Mouse (Mus musculus): Measurements from ENCODE around the gene Polr1d. TPM values are rescaled to one million over a fixed set of nuclear protein-coding genes. Genes with fewer than 3 reads are reported as not detected.

Gene Polr1d
- polyA plus RNA-seq (2015; fragmentation: Nextera tagmentation; extraction: Ambion mirVana), result 87.3 and 89.8 TPM in 2 replicates

DNA sequence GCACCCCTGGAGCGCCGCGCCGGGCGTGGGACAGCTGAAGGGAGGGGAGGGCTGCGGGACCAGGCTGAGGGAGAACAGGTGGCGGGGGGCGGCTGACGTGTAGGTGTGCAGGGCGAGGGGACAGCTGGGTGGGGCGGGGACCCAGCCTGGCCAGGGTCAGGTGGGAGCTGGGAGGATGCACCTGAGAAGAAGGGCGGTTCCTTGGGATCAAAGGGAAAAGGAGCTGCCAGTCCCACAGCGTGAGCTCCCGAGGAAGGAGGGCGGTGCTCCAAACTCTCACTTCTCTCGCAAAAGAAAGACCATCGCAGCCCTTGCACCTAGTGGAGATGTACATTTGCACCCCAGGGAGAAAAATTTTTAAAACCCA, at the start of gene Polr1d:
Polr1d (plus strand) TSS at position 252 of the 367 bp plus-strand sequence.
- Histone ChIP-seq H3K4me1 (ENCODE audit: control insufficient read depth, insufficient read depth, low read length) (peaks cover 33% of the 10 kb centered on the region), H3K27me3 (ENCODE audit: control insufficient read depth, insufficient read depth, low read length) (no peaks in the 10 kb centered on the region), H3K9me3 (replicated peaks; ENCODE audit: control insufficient read depth, low read length) (no peaks in the 10 kb centered on the region), H3K27ac (ENCODE audit: low read length) (peak within 1 kb of the TSS; percentile 98), H3K9ac (ENCODE audit: low read length) (peak within 1 kb of the TSS; percentile 90), H3K4me2 (ENCODE audit: low read depth, low read length) (peak within 1 kb of the TSS; percentile 81), H3K4me3 (ENCODE audit: low read length) (peak within 1 kb of the TSS; percentile 73), H3K36me3 (ENCODE audit: control insufficient read depth, insufficient read depth) (no peaks in the 10 kb centered on the region)
- 0% methylated on average over 17 of the region's 17 CpGs for WGBS
- ATAC-seq (replicated peaks; ENCODE audit: extremely low read depth, insufficient read depth, low FRiP score), result peak; percentile 33

DNA sequence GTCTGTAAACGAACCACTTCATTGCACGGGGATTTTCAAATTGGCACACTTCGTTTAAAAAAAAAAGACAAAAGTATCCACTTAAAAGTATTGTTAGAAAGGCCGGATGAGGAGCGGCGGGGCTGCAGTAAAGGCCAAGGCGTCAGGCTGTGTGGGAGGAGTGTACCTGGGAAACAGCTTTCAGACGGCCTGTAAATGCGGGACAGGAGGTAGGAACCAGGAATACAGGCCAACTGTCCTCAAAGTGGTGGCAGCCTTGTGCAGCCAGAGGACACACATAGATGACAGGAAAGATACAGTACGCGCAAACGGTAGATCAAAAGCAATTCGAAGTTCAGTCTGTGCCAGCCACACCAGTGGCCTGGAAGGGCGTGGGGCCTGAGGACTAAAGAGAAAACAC, 45.6 kb upstream of the Polr1d start:
- Histone ChIP-seq H3K9ac (ENCODE audit: low read length) (no peak overlapping the region), H3K4me2 (ENCODE audit: low read depth, low read length) (no peak overlapping the region), H3K36me3 (ENCODE audit: control insufficient read depth, insufficient read depth) (peaks cover 54% of the 10 kb centered on the region), H3K9me3 (replicated peaks; ENCODE audit: control insufficient read depth, low read length) (no peaks in the 10 kb centered on the region), H3K4me1 (ENCODE audit: control insufficient read depth, insufficient read depth, low read length) (peaks cover 10% of the 10 kb centered on the region), H3K4me3 (ENCODE audit: low read length) (no peak overlapping the region), H3K27me3 (ENCODE audit: control insufficient read depth, insufficient read depth, low read length) (no peaks in the 10 kb centered on the region), H3K27ac (ENCODE audit: low read length) (no peak overlapping the region)
- WGBS, result 87% methylated on average over 14 of the region's 14 CpGs
- no peak for ATAC-seq (replicated peaks; ENCODE audit: extremely low read depth, insufficient read depth, low FRiP score)

DNA sequence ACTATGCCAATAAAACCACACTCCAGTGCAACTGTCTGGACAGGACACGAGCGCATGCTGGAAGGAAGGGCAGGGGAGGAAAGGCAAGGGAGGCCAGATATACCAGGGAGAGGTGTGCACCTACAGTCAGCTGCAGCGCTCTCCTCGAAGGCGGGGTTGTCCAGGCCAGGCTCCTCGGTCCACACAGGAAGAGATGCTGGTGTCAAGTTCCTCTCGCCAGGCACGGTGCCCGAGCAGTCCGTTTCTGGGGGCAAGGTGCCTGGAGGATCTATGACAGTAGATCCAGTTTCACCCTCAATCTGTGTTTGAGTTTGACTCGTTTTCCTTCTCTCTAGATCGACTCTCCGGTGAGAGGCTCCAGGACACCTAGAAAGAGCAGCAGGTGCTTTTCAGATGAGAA, 43.7 kb upstream of the Polr1d start:
- Histone ChIP-seq H3K4me2 (ENCODE audit: low read depth, low read length) (no peak overlapping the region), H3K9ac (ENCODE audit: low read length) (no peak overlapping the region), H3K4me1 (ENCODE audit: control insufficient read depth, insufficient read depth, low read length) (peaks cover 29% of the 10 kb centered on the region), H3K27me3 (ENCODE audit: control insufficient read depth, insufficient read depth, low read length) (no peaks in the 10 kb centered on the region), H3K36me3 (ENCODE audit: control insufficient read depth, insufficient read depth) (peaks cover 37% of the 10 kb centered on the region), H3K27ac (ENCODE audit: low read length) (no peak overlapping the region), H3K9me3 (replicated peaks; ENCODE audit: control insufficient read depth, low read length) (no peaks in the 10 kb centered on the region), H3K4me3 (ENCODE audit: low read length) (no peak overlapping the region)
- 84% methylated on average over 13 of the region's 13 CpGs for WGBS
- ATAC-seq (replicated peaks; ENCODE audit: extremely low read depth, insufficient read depth, low FRiP score), result no peak

DNA sequence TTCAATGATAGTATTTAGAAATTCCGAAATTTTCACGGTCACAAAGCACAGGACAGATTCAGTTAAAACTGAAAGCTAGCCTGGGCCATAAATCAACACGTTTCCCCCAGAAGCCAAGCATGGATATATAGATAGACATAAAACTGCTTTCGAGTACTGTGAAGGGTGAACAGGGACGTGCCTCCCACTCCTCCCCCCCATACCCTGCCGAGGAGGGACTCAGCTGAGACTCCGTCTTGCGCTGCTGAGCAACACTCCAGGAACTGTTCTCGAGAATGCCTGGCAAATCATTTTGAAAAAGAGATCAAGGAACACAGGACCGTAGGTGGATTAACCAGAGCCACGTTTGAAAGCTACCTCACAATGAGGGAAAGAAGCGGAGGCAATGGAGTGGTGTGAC, 42.6 kb upstream of the Polr1d start:
- 80% methylated on average over 12 of the region's 12 CpGs for WGBS

DNA sequence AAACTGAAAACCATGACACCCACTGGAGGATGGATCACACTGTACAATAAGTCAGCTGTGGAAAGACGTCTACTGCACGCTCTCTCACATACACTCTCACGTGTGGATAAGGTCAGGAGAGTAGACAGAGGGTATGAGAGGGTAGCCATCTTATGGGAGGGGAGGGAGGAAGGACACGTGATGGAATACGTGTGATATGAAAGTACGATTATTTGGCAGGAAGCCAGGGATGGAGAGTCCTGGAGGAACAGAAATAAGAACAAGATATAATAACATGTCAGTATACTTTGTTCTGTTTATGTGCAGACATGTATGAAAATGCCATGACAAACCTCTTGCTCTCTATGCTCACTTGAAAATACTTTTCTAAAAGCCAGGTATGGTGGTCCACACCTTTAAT, 41.5 kb upstream of the Polr1d start:
- no peak for ATAC-seq (replicated peaks; ENCODE audit: extremely low read depth, insufficient read depth, low FRiP score)
- Histone ChIP-seq H3K27me3 (ENCODE audit: control insufficient read depth, insufficient read depth, low read length) (no peaks in the 10 kb centered on the region), H3K4me2 (ENCODE audit: low read depth, low read length) (no peak overlapping the region), H3K9ac (ENCODE audit: low read length) (no peak overlapping the region), H3K4me1 (ENCODE audit: control insufficient read depth, insufficient read depth, low read length) (peaks cover 32% of the 10 kb centered on the region), H3K27ac (ENCODE audit: low read length) (peak overlapping the region; percentile 51; the same call in 1 of the 2 replicates), H3K9me3 (replicated peaks; ENCODE audit: control insufficient read depth, low read length) (no peaks in the 10 kb centered on the region), H3K36me3 (ENCODE audit: control insufficient read depth, insufficient read depth) (peaks cover 26% of the 10 kb centered on the region), H3K4me3 (ENCODE audit: low read length) (no peak overlapping the region)
- WGBS, result 48% methylated on average over 6 of the region's 6 CpGs

More for the DNA sequence above, 42.6 kb upstream of the Polr1d start:
- no peaks in the 10 kb centered on the region for H3K9me3 ChIP-seq (replicated peaks; ENCODE audit: control insufficient read depth, low read length)
- H3K9ac ChIP-seq (ENCODE audit: low read length), result no peak overlapping the region
- peaks cover 28% of the 10 kb centered on the region for H3K36me3 ChIP-seq (ENCODE audit: control insufficient read depth, insufficient read depth)
- H3K4me3 ChIP-seq (ENCODE audit: low read length), result no peak overlapping the region
- no peak overlapping the region for H3K27ac ChIP-seq (ENCODE audit: low read length)
- no peaks in the 10 kb centered on the region for H3K27me3 ChIP-seq (ENCODE audit: control insufficient read depth, insufficient read depth, low read length)
- H3K4me2 ChIP-seq (ENCODE audit: low read depth, low read length), result no peak overlapping the region
- peaks cover 32% of the 10 kb centered on the region for H3K4me1 ChIP-seq (ENCODE audit: control insufficient read depth, insufficient read depth, low read length)
- ATAC-seq (replicated peaks; ENCODE audit: extremely low read depth, insufficient read depth, low FRiP score), result no peak

DNA sequence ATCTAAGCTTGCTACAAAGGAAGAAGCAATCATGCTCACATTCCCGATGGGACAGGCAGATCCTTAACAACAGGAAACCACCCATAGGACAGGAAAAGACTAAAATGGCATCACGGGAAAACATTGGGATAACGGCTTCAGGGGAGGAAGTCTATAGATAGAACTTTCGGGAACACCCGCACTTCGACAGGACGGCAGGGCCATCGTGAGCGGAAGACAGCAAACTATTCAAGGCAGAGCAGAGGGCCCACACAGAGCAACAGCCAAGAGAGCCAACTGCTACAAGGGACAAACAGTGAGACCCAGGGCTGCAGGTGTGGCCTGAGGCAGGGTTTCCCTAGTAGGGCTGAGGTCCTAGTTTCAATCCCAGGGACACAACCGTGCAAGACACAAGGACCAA, 40.8 kb upstream of the Polr1d start:
- H3K4me2 ChIP-seq (ENCODE audit: low read depth, low read length), result 0 out of 2 replicates have a peak overlapping the region, but pooled peaks have one; percentile 1
- peaks cover 32% of the 10 kb centered on the region for H3K4me1 ChIP-seq (ENCODE audit: control insufficient read depth, insufficient read depth, low read length)
- H3K4me3 ChIP-seq (ENCODE audit: low read length), result no peak overlapping the region
- no peak overlapping the region for H3K9ac ChIP-seq (ENCODE audit: low read length)
- 56% methylated on average over 10 of the region's 10 CpGs for WGBS
- peak overlapping the region; percentile 68 for H3K27ac ChIP-seq (ENCODE audit: low read length)
- H3K36me3 ChIP-seq (ENCODE audit: control insufficient read depth, insufficient read depth), result peaks cover 27% of the 10 kb centered on the region
- ATAC-seq (replicated peaks; ENCODE audit: extremely low read depth, insufficient read depth, low FRiP score), result 0 out of 2 replicates have a peak, but pooled peaks have one; percentile 29
- no peaks in the 10 kb centered on the region for H3K27me3 ChIP-seq (ENCODE audit: control insufficient read depth, insufficient read depth, low read length)
- no peaks in the 10 kb centered on the region for H3K9me3 ChIP-seq (replicated peaks; ENCODE audit: control insufficient read depth, low read length)

DNA sequence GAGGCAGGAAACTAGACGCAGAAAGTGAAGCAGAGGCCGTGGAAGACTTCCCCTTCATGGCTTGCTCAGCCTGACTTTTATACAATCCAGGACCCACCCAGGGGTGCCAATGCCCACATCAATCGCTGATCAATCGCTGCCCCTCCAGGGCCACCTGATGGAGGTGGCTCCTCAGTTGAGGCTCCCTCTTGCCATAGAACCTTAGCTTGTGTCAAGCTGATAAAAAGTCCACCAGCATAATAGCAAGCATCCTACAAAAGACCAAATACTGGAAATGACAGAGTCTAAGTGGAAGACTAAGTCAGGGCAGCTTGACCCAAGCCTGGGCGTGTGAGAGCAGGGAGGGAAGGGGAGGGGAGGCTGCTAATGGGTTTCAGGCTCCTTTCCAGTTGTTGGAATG, 40.2 kb upstream of the Polr1d start:
- 81% methylated on average over 5 of the region's 5 CpGs for WGBS
- H3K4me1 ChIP-seq (ENCODE audit: control insufficient read depth, insufficient read depth, low read length), result peaks cover 32% of the 10 kb centered on the region
- H3K27ac ChIP-seq (ENCODE audit: low read length), result peak overlapping the region; percentile 68
- peaks cover 29% of the 10 kb centered on the region for H3K36me3 ChIP-seq (ENCODE audit: control insufficient read depth, insufficient read depth)
- no peaks in the 10 kb centered on the region for H3K27me3 ChIP-seq (ENCODE audit: control insufficient read depth, insufficient read depth, low read length)
- H3K4me2 ChIP-seq (ENCODE audit: low read depth, low read length), result 0 out of 2 replicates have a peak overlapping the region, but pooled peaks have one; percentile 1
- no peak overlapping the region for H3K4me3 ChIP-seq (ENCODE audit: low read length)
- no peak for ATAC-seq (replicated peaks; ENCODE audit: extremely low read depth, insufficient read depth, low FRiP score)
- H3K9me3 ChIP-seq (replicated peaks; ENCODE audit: control insufficient read depth, low read length), result no peaks in the 10 kb centered on the region
- H3K9ac ChIP-seq (ENCODE audit: low read length), result no peak overlapping the region

DNA sequence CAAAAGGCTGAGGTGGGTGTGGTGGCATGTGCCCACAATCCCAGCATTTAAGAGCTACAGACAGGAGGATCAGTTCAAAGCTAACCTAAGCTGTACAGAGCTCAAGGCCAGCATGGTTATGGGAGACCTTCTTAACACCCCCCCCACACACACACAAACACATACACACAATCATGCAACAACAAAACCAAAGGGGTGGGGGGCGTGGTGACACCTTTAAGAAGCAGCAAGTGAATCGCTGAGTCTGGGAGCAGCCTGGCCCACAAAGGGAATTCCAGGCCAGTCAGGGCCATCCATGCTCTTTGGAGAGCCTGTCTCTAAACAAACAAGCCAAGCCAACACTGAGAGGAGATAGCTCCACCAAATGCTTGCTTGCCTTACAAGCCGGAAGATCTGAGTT, 39.2 kb upstream of the Polr1d start:
- WGBS, result 58% methylated on average over 3 of the region's 3 CpGs
- no peaks in the 10 kb centered on the region for H3K9me3 ChIP-seq (replicated peaks; ENCODE audit: control insufficient read depth, low read length)
- H3K9ac ChIP-seq (ENCODE audit: low read length), result no peak overlapping the region
- ATAC-seq (replicated peaks; ENCODE audit: extremely low read depth, insufficient read depth, low FRiP score), result no peak
- no peak overlapping the region for H3K4me2 ChIP-seq (ENCODE audit: low read depth, low read length)
- H3K27ac ChIP-seq (ENCODE audit: low read length), result no peak overlapping the region
- H3K4me1 ChIP-seq (ENCODE audit: control insufficient read depth, insufficient read depth, low read length), result peaks cover 32% of the 10 kb centered on the region
- no peak overlapping the region for H3K4me3 ChIP-seq (ENCODE audit: low read length)
- H3K27me3 ChIP-seq (ENCODE audit: control insufficient read depth, insufficient read depth, low read length), result no peaks in the 10 kb centered on the region
- H3K36me3 ChIP-seq (ENCODE audit: control insufficient read depth, insufficient read depth), result peaks cover 24% of the 10 kb centered on the region

DNA sequence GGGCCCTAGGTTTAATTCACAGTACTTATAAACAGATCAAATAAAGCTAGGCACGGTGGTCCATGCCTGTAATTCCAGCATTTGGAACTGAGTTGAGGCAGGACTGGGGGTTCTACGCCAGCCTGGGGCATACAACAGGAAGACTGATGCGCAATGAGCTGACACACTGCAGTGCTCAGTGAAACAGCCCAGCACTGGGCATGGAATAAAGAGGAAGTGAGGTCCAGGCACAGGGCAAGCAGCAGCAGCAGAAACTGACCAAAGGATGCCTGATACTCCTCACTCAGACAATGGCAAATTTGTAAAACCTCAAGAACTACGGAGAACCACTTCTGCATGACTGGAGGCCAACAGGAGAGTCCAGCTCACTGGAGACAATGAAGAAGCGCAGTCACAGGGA, 37.5 kb upstream of the Polr1d start:
- H3K4me2 ChIP-seq (ENCODE audit: low read depth, low read length), result no peak overlapping the region
- H3K27ac ChIP-seq (ENCODE audit: low read length), result no peak overlapping the region
- ATAC-seq (replicated peaks; ENCODE audit: extremely low read depth, insufficient read depth, low FRiP score), result no peak
- no peaks in the 10 kb centered on the region for H3K9me3 ChIP-seq (replicated peaks; ENCODE audit: control insufficient read depth, low read length)
- peaks cover 15% of the 10 kb centered on the region for H3K36me3 ChIP-seq (ENCODE audit: control insufficient read depth, insufficient read depth)
- H3K4me3 ChIP-seq (ENCODE audit: low read length), result no peak overlapping the region
- H3K4me1 ChIP-seq (ENCODE audit: control insufficient read depth, insufficient read depth, low read length), result peaks cover 32% of the 10 kb centered on the region
- no peaks in the 10 kb centered on the region for H3K27me3 ChIP-seq (ENCODE audit: control insufficient read depth, insufficient read depth, low read length)
- WGBS, result 88% methylated on average over 5 of the region's 5 CpGs
- no peak overlapping the region for H3K9ac ChIP-seq (ENCODE audit: low read length)
